Mouse (Mus musculus): ENCODE results near the gene Abcf1.
"Not testable (repeated sequence)": the region's sequence is repeated elsewhere in the genome, so short reads cannot be mapped to it uniquely, and the experiment has no call there.

Abcf1 gene

GRCm38 (mm10) chr17:35978811-35979400 lies 9.3 kb upstream of the Abcf1 start:
- DNase-seq (ENCODE audit: low read depth): no peak

GRCm38 (mm10) chr17:35972131-35972530 lies 2.6 kb upstream of the Abcf1 start:
- no peak for DNase-seq (ENCODE audit: low read depth)

DNA sequence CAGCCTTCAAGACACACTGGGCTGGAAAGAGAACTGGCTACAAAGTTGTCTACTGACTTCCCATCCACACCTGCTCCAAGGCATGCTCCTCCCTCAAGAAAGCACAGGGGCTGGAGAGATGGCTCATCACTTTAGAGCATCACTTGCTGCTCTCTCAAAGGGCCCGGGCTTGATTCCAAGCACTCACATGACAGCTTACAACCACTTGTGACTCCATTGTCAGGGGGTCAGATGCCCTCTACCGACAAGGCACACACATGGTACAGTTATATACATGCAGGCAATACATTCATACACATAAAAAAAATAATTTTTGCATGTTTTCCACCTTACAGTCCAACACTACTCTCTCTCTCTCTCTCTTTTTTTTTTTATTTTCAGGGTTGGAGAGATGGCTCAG lies 1.9 kb downstream of the Abcf1 start:
- DNase-seq (ENCODE audit: low read depth): no peak

DNA sequence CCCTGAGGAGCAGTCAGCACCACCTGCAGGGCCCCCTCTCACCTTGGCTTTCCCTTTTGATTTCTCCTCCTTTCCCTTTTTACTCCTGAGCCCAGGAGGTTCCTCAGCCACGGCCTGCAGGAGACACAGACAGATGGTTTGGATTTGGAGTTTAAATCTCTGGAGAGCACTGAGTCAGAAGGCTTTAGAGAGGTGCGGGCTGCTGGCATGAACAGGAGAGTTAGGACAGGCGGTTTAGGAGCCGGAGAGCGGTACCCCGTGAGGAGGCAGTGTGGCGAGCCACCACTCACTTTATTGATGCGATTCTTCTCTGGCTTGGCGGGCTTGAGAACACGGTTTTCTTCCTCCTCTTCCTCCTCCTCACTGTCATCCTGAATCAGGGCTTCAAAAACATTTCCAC lies 6.3 kb downstream of the Abcf1 start:
- DNase-seq (ENCODE audit: low read depth): no peak

DNA sequence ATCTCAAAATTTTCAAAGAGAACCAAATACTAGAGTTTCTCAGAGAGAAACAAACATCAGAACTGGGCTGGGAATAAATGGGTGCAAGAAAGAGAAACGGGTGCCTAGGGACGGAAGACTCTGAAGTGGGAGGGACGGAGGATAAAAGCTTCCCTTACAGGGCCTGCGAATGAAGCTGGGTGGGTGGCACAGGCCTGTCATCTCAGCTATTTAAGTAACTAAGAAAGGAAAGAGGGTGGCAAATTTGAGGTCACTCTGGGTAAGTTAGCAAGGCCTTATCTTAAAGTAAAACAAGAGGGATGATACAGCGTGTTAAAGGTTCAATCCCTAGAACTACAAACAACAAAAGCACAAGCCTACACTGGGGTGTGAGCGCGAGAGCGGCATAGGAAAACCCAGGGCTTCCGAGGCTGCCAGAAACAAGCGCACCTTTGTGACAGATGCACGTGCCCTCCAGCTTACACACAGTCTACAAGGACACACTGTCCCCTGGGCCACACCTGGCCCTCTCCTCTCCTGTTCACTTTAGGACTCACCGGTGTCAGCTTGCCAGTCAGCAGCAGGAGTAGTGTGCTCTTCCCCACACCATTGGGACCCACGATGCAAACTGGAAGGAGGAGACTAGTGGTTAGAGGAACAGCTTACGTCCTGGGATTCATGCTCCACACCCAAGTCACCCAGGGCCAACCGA lies 10.9 kb downstream of the Abcf1 start:
- no peak for DNase-seq (ENCODE audit: low read depth)

GRCm38 (mm10) chr17:35954665-35955064 lies 14.9 kb downstream of the Abcf1 start:
- no peak for DNase-seq (ENCODE audit: low read depth)

DNA sequence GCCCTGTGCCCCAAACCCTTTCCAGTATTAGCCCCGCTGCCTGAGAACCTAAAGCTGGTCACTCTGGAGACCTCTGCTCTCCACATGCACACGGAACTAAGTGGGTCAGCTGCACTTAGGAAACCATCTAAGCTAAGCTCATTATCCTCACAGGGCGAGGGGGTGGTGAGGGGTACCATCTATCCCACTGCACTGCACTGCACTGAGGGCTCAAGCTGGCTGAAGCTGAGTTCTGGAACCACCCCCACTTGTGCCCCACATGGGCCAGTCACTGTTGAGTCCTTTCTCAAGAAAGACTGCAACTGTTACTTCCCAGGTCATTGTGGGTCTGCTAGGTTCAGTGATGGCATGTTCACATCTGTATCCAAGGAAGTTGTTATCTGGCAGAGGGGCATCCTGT lies 17.0 kb downstream of the Abcf1 start:
- not testable (repeated sequence) for DNase-seq (ENCODE audit: low read depth)

DNA sequence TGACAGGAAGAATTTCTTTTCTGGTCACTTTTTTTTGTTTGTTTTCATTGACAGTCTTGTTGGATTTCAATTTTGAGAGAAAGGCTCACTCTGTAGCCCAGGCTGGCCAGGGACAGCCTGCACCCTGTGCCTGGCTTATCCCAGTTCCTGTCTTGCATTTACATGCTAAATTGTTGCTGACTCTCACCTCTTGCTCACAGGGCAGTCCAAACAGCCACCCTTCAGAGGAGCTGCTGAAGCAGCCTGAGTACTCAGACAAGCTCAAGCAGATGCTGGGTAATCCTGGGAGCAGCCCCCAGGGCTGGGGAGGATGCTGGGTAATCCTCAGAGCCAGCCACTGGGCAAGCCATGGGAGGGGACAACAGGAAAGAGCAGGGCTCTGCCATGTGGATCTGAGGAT lies 18.6 kb downstream of the Abcf1 start:
- not testable (repeated sequence) for DNase-seq (ENCODE audit: low read depth)

DNA sequence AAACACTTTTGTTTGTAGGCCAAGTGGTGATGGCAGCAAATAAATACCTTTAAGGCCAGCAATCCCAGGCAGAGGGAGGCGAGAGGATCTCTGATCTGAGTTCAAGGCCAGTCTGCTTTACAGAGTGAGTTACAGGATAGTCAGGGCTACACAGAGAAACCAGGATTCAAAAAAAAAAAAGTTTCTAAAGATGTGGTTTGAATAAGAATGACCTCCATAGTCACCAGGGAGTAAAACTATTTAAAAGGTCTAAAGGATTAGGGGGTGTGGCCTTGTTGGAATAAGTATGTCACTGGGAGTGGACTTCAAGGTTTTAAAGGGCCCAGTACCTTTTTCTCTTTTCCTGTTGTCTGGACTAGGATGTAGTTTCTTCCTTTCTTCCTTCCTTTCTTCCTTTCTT lies 29.6 kb downstream of the Abcf1 start:
- DNase-seq (ENCODE audit: low read depth): no peak

GRCm38 (mm10) chr17:35939108-35939507 lies 30.5 kb downstream of the Abcf1 start:
- no peak for DNase-seq (ENCODE audit: low read depth)

GRCm38 (mm10) chr17:35937700-35938348 lies 31.7 kb downstream of the Abcf1 start:
- no peak for DNase-seq (ENCODE audit: low read depth)

DNA sequence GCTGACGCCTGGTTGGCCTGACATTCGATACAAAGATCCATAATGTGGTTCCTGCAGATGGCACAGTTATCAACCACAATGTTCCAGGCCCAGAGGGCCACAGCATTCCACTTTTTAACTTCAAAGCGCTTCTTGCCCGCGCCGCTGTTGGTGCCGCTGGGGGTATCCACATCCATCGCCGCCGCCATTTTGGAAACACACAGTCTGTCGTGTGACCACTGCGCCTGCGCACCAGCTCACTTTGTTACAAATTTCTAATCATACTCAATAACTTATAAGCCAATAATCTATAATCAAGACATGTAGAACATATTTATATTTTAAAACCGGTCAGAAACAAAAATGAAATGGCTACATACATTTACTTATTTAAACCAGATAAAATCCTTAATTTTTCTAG lies 33.8 kb downstream of the Abcf1 start:
- DNase-seq (ENCODE audit: low read depth): not testable (repeated sequence)

GRCm38 (mm10) chr17:35932608-35933007 lies 37.0 kb downstream of the Abcf1 start:
- no peak for DNase-seq (ENCODE audit: low read depth)

- DNase-seq (ENCODE audit: low read depth): no peak
Measured at GRCm38 (mm10) chr17:35930627-35931026, 38.9 kb downstream of the Abcf1 start.

DNA sequence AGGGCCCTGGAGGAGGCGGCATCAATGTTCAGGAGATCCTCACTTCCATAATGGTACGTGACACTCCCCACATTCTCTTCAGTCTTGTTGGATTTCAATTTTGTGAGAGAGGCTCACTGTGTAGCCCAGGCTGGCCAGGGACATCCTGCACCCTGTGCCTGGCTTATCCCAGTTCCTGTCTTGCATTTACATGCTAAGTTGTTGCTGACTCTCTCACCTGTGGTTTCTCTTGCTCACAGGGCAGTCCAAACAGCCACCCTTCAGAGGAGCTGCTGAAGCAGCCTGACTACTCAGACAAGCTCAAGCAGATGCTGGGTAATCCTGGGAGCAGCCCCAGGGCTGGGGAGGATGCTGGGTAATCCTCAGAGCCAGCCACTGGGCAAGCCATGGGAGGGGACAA lies 40.0 kb downstream of the Abcf1 start:
- DNase-seq (ENCODE audit: low read depth): no peak

DNA sequence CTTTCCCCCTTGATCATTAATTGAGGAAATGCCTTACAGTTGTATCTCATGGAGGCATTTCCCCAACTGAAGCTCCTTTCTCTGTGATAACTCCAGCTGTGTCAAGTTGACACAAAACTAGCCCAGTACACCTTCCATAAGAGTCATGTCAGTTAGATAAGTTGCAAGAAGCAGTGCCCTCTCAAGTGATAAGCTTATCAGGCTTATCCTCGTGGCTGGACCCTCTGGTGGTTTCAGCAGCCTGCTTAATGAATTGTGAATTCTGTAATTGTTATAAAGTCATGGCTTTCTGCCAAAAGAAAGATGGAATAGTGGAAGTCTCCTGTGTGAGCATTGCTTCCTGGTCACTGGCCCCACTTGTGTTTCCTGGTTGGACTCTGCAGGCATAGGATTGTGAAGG lies 42.1 kb downstream of the Abcf1 start:
- no peak for DNase-seq (ENCODE audit: low read depth)

DNA sequence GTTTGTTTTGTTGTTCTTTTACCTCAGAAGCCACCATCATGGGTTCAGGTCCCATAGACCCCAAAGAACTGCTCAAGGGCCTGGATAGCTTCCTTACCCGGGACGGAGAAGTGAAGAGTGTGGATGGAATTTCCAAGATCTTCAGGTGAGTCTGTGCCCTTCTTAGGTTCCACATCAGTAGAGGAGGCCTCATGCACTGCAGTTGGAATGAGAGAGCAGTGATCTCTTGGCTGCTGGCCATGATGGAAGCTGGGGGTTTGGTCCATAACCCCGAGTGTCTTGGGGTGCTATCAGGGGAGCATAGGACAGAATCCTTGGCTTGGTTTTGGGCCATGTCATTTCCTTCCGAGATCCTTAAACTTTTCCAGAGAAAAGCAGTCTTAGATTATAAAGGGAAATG lies 46.3 kb downstream of the Abcf1 start:
- DNase-seq (ENCODE audit: low read depth): no peak

- no peak for DNase-seq (ENCODE audit: low read depth)
Measured at GRCm38 (mm10) chr17:35922566-35922965, 47.0 kb downstream of the Abcf1 start.

DNA sequence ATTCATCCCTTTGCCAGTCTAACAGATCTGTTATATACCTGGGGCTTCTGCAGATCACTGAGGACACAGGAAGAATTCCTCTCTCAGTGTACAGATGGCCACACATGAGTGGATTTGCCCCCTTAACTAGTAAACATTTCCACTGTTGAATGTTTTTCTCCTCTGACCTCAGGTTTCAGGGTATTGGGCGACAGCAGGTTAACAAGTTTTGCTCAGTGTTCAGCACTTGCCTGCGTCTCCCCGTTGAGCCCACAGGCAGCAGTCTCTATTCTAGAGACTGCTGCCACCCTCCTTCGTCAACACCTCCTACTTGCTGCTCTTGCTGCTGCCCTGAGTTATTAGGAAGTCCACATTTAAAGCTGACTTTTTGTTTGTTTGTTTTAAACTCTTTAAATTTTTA lies 47.9 kb downstream of the Abcf1 start:
- no peak for DNase-seq (ENCODE audit: low read depth)

GRCm38 (mm10) chr17:35920862-35921562 lies 48.5 kb downstream of the Abcf1 start:
- DNase-seq (ENCODE audit: low read depth): no peak

GRCm38 (mm10) chr17:35920384-35920783 lies 49.2 kb downstream of the Abcf1 start:
- no peak for DNase-seq (ENCODE audit: low read depth)

- no peak for DNase-seq (ENCODE audit: low read depth)
Measured at GRCm38 (mm10) chr17:35919864-35920301, 49.7 kb downstream of the Abcf1 start.
